Mouse (Mus musculus) kidney, adult 10 weeks (tissue): Measurements from ENCODE around the gene 4930556J24Rik. TPM values are rescaled to one million over a fixed set of nuclear protein-coding genes. Genes with fewer than 3 reads are reported as not detected.

ENCODE experiments used
- polyA plus RNA-seq: library from polyadenylated mRNA; stranded (reverse); fragments of 350-450 nt; fragmentation: Illumina TruSeq; extraction: RNeasy Lipid Tissue Mini Kit (QIAGEN cat#74804); gene quantifications from one replicate; pipeline ENCODE4 v1.2.3, GENCODE M21; 2014; ENCODE audit warnings: low read depth, low replicate concordance

4930556J24Rik gene
- not detected for polyA plus RNA-seq

GRCm38 (mm10) chr11:3976678-3977077, at the start of gene 4930556J24Rik:
Gene 4930556J24Rik (minus strand): TSS chr11:3976778.

DNA sequence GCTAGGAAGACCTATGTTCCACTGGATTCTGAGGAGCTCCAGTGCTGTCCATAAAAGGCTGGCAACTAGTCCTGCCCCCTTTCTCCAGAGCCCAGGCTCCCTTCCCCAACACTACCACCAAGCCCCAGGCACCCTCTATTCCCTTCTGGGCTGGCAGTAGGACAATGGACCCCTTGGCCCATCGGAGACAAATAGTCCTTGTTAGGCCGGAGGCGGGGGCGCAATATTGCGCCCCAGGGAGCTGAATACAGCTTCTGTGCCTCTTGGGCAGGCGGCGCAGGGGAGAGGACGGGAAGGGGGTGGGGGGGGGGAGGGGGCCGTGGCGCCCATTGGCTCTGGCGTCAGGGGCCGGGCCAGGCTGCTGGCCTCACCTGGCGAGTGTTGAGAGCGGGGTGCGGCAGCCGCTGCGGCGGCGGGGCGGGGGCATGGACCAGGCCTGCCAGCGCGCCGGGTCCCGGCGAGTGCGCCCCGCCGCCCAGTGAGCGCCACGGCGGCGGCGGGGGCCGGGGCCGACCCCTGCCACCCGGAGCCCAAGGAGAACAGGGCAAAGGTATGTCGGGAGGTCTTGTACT, 6.8 kb upstream of the 4930556J24Rik start, which contains the start of gene Gal3st1:
Gene Gal3st1, plus strand, starts transcription at position 346 of the 572 bp plus-strand sequence.

GRCm38 (mm10) chr11:3963610-3964415, 12.8 kb downstream of the 4930556J24Rik start, which contains the start of gene Pes1:
Gene Pes1 (plus strand): TSS chr11:3963975.

DNA sequence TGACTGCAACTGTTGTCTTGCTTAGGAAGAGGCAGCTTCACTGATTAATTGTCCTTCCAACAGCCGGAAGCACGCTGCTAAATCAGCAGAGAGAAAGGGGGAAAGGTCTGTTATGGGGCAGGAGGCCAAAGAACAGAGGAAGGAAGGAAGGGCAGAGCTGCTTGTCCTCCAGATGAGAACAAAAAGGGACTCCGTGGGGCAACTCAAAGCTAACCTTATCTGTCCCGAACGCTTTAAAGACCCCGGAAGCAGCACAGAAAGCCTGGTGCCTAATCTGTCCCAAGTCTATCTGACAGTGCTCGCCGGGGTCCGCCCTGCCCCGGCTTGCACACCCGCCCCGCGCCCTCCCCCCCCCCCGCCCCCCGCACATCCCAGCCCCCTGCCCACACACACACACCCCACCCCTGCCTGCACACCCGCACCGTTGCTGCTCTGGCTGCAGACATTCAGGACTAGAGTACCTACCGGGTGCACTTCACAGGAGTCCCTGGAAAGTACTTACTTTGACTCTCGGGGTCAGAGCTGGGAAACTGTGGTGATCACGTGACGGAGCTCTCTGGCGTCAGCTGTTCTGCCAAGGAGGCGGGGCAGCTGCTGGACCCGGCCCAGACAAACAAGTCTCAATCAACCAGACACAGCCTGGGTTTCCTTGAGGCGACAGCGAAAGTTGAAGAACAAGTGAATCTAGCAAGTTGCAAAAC, 44.9 kb downstream of the 4930556J24Rik start, which contains the start of gene Tcn2:
Gene Tcn2, minus strand, starts transcription at position 649 of the 701 bp plus-strand sequence.

GRCm38 (mm10) chr11:3914109-3914840, 62.3 kb downstream of the 4930556J24Rik start, which contains the start of gene Slc35e4:
Gene Slc35e4 (minus strand): TSS chr11:3914664.

GRCm38 (mm10) chr11:3894406-3895281, 81.9 kb downstream of the 4930556J24Rik start, which contains the start of the genes 4921536K21Rik and Dusp18:
Gene 4921536K21Rik (minus strand): TSS chr11:3895098.
Gene Dusp18 (plus strand): TSS chr11:3895240.

Other genes starting within 250 kb of the 4930556J24Rik start
- 1.1 TPM for gene Osbp2, start 112.9 kb downstream of the 4930556J24Rik start, polyA plus RNA-seq
- gene 4921536K21Rik, start 81.7 kb downstream of the 4930556J24Rik start, polyA plus RNA-seq = 0.85 TPM
- gene Dusp18, start 81.5 kb downstream of the 4930556J24Rik start, polyA plus RNA-seq = 5.0 TPM
- not detected for gene Slc35e4, start 62.1 kb downstream of the 4930556J24Rik start, polyA plus RNA-seq
- 37.8 TPM for gene Tcn2, start 44.6 kb downstream of the 4930556J24Rik start, polyA plus RNA-seq
- 20.6 TPM for gene Pes1, start 12.8 kb downstream of the 4930556J24Rik start, polyA plus RNA-seq
- gene Gal3st1, start 6.9 kb upstream of the 4930556J24Rik start, polyA plus RNA-seq = 0.49 TPM
- gene Sec14l4, start 54.7 kb upstream of the 4930556J24Rik start, polyA plus RNA-seq = not detected
- 30.7 TPM for gene Sec14l3, start 88.1 kb upstream of the 4930556J24Rik start, polyA plus RNA-seq
- 12.0 TPM for gene Mtfp1, start 118.7 kb upstream of the 4930556J24Rik start, polyA plus RNA-seq
- 0.85 TPM for gene Sec14l2, start 146.6 kb upstream of the 4930556J24Rik start, polyA plus RNA-seq
- gene Rnf215, start 158.4 kb upstream of the 4930556J24Rik start, polyA plus RNA-seq = 2.9 TPM
- gene Ccdc157, start 183.5 kb upstream of the 4930556J24Rik start, polyA plus RNA-seq = 3.9 TPM
- gene Sf3a1, start 183.6 kb upstream of the 4930556J24Rik start, polyA plus RNA-seq = 10.2 TPM
- gene Tbc1d10a, start 210.0 kb upstream of the 4930556J24Rik start, polyA plus RNA-seq = not detected
- gene Castor1, start 241.4 kb upstream of the 4930556J24Rik start, polyA plus RNA-seq = not detected